Mouse (Mus musculus): ENCODE measurements around the gene Calhm1.

Gene Calhm1

GRCm38 (mm10) chr19:47178431-47179271 is 34.6 kb upstream of the Calhm1 start, which contains the start of gene Neurl1a:
TSS of gene Neurl1a (plus strand) at chr19:47178820.
- H3K4me1 ChIP-seq (replicated peaks; ENCODE audit: low read depth, low read length), result peaks cover 56% of the 10 kb centered on the region
- H3K9me3 ChIP-seq (ENCODE audit: low read length), result no peaks in the 10 kb centered on the region
- peak within 1 kb of the TSS; percentile 93 for H3K4me3 ChIP-seq (replicated peaks; ENCODE audit: low read length)
- TF ChIP-seq POU5F1 (IDR thresholded peaks at IDR 0.05; ENCODE audit: borderline replicate concordance, low read length) (no peak), NANOG (IDR thresholded peaks at IDR 0.05; ENCODE audit: borderline replicate concordance, low read length) (0 out of 2 replicates have a peak, but pooled peaks have one; percentile 17)
- H3K27me3 ChIP-seq (ENCODE audit: insufficient read depth, low read length), result peaks cover 19% of the 10 kb centered on the region
- H3K36me3 ChIP-seq (ENCODE audit: insufficient read depth, low read length), result no peaks in the 10 kb centered on the region

GRCm38 (mm10) chr19:47178001-47178400 is 33.9 kb upstream of the Calhm1 start:
- peaks cover 55% of the 10 kb centered on the region for H3K4me1 ChIP-seq (replicated peaks; ENCODE audit: low read depth, low read length)

GRCm38 (mm10) chr19:47176916-47177505 is 33.0 kb upstream of the Calhm1 start:
- Histone ChIP-seq H3K4me3 (replicated peaks; ENCODE audit: low read length) (peak overlapping the region; percentile 93; the same call in 1 of the 2 replicates), H3K9me3 (ENCODE audit: low read length) (no peaks in the 10 kb centered on the region), H3K36me3 (ENCODE audit: insufficient read depth, low read length) (no peaks in the 10 kb centered on the region), H3K4me1 (replicated peaks; ENCODE audit: low read depth, low read length) (peaks cover 62% of the 10 kb centered on the region), H3K27me3 (ENCODE audit: insufficient read depth, low read length) (peaks cover 20% of the 10 kb centered on the region)
- TF ChIP-seq CTCF (conservative IDR thresholded peaks at IDR 0.05; ENCODE audit: low read length) (no peak), POU5F1 (IDR thresholded peaks at IDR 0.05; ENCODE audit: borderline replicate concordance, low read length) (no peak), NANOG (IDR thresholded peaks at IDR 0.05; ENCODE audit: borderline replicate concordance, low read length) (no peak)

More at GRCm38 (mm10) chr19:47178001-47178400, 33.9 kb upstream of the Calhm1 start:
- H3K27me3 ChIP-seq (ENCODE audit: insufficient read depth, low read length), result peaks cover 20% of the 10 kb centered on the region
- H3K36me3 ChIP-seq (ENCODE audit: insufficient read depth, low read length), result no peaks in the 10 kb centered on the region
- TF ChIP-seq POU5F1 (IDR thresholded peaks at IDR 0.05; ENCODE audit: borderline replicate concordance, low read length), result no peak
- no peak for TF ChIP-seq NANOG (IDR thresholded peaks at IDR 0.05; ENCODE audit: borderline replicate concordance, low read length)
- peak; percentile 55 for TF ChIP-seq CTCF (conservative IDR thresholded peaks at IDR 0.05; ENCODE audit: low read length)
- no peaks in the 10 kb centered on the region for H3K9me3 ChIP-seq (ENCODE audit: low read length)
- H3K4me3 ChIP-seq (replicated peaks; ENCODE audit: low read length), result peak overlapping the region; percentile 93

- peak; percentile 49 for TF ChIP-seq CTCF (conservative IDR thresholded peaks at IDR 0.05; ENCODE audit: low read length)
- no peak for TF ChIP-seq NANOG (IDR thresholded peaks at IDR 0.05; ENCODE audit: borderline replicate concordance, low read length)
- Histone ChIP-seq H3K4me3 (replicated peaks; ENCODE audit: low read length) (no peak overlapping the region), H3K9me3 (ENCODE audit: low read length) (peaks cover 6% of the 10 kb centered on the region), H3K27me3 (ENCODE audit: insufficient read depth, low read length) (peaks cover 14% of the 10 kb centered on the region), H3K36me3 (ENCODE audit: insufficient read depth, low read length) (no peaks in the 10 kb centered on the region), H3K4me1 (replicated peaks; ENCODE audit: low read depth, low read length) (peaks cover 61% of the 10 kb centered on the region)
These were observed 31.4 kb upstream of the Calhm1 start for GRCm38 (mm10) chr19:47175472-47175871.

GRCm38 (mm10) chr19:47174515-47174914 is 30.5 kb upstream of the Calhm1 start:
- Histone ChIP-seq H3K27me3 (ENCODE audit: insufficient read depth, low read length) (peaks cover 5% of the 10 kb centered on the region), H3K4me3 (replicated peaks; ENCODE audit: low read length) (no peak overlapping the region), H3K4me1 (replicated peaks; ENCODE audit: low read depth, low read length) (peaks cover 51% of the 10 kb centered on the region), H3K36me3 (ENCODE audit: insufficient read depth, low read length) (no peaks in the 10 kb centered on the region), H3K9me3 (ENCODE audit: low read length) (peaks cover 13% of the 10 kb centered on the region)
- TF ChIP-seq CTCF (conservative IDR thresholded peaks at IDR 0.05; ENCODE audit: low read length) (peak; percentile 40), POU5F1 (IDR thresholded peaks at IDR 0.05; ENCODE audit: borderline replicate concordance, low read length) (no peak)

- Histone ChIP-seq H3K9me3 (ENCODE audit: low read length) (peaks cover 13% of the 10 kb centered on the region), H3K4me3 (replicated peaks; ENCODE audit: low read length) (no peak overlapping the region), H3K27me3 (ENCODE audit: insufficient read depth, low read length) (peaks cover 3% of the 10 kb centered on the region; the same call in 1 of the 2 replicates), H3K36me3 (ENCODE audit: insufficient read depth, low read length) (no peaks in the 10 kb centered on the region), H3K4me1 (replicated peaks; ENCODE audit: low read depth, low read length) (peaks cover 26% of the 10 kb centered on the region)
- TF ChIP-seq NANOG (IDR thresholded peaks at IDR 0.05; ENCODE audit: borderline replicate concordance, low read length) (no peak), CTCF (conservative IDR thresholded peaks at IDR 0.05; ENCODE audit: low read length) (peak; percentile 98)
These were observed 24.8 kb upstream of the Calhm1 start for GRCm38 (mm10) chr19:47168793-47169412.

- H3K4me3 ChIP-seq (replicated peaks; ENCODE audit: low read length), result no peak overlapping the region
- no peaks in the 10 kb centered on the region for H3K27me3 ChIP-seq (ENCODE audit: insufficient read depth, low read length)
- TF ChIP-seq CTCF (conservative IDR thresholded peaks at IDR 0.05; ENCODE audit: low read length) (peak; percentile 67), POU5F1 (IDR thresholded peaks at IDR 0.05; ENCODE audit: borderline replicate concordance, low read length) (no peak), NANOG (IDR thresholded peaks at IDR 0.05; ENCODE audit: borderline replicate concordance, low read length) (no peak)
- H3K36me3 ChIP-seq (ENCODE audit: insufficient read depth, low read length), result no peaks in the 10 kb centered on the region
- peaks cover 29% of the 10 kb centered on the region for H3K4me1 ChIP-seq (replicated peaks; ENCODE audit: low read depth, low read length)
- H3K9me3 ChIP-seq (ENCODE audit: low read length), result peaks cover 13% of the 10 kb centered on the region
These were observed 24.2 kb upstream of the Calhm1 start for GRCm38 (mm10) chr19:47168223-47168622.

- no peaks in the 10 kb centered on the region for H3K27me3 ChIP-seq (ENCODE audit: insufficient read depth, low read length)
- no peaks in the 10 kb centered on the region for H3K36me3 ChIP-seq (ENCODE audit: insufficient read depth, low read length)
- no peak overlapping the region for H3K4me3 ChIP-seq (replicated peaks; ENCODE audit: low read length)
- H3K4me1 ChIP-seq (replicated peaks; ENCODE audit: low read depth, low read length), result peaks cover 28% of the 10 kb centered on the region
- H3K9me3 ChIP-seq (ENCODE audit: low read length), result peaks cover 13% of the 10 kb centered on the region
- TF ChIP-seq CTCF (conservative IDR thresholded peaks at IDR 0.05; ENCODE audit: low read length), result no peak
- TF ChIP-seq POU5F1 (IDR thresholded peaks at IDR 0.05; ENCODE audit: borderline replicate concordance, low read length), result no peak
- no peak for TF ChIP-seq NANOG (IDR thresholded peaks at IDR 0.05; ENCODE audit: borderline replicate concordance, low read length)
These were observed 23.7 kb upstream of the Calhm1 start for GRCm38 (mm10) chr19:47167617-47168214.

Data from E14TG2a.4 (cell line).